Mouse (Mus musculus): Measurements from ENCODE around the gene Zfp143. TPM values are rescaled to one million over a fixed set of nuclear protein-coding genes. Genes with fewer than 3 reads are reported as not detected.
"Not testable (repeated sequence)": the region's sequence is repeated elsewhere in the genome, so short reads cannot be mapped to it uniquely, and the experiment has no call there.

The Zfp143 gene
- polyA plus RNA-seq (2015; fragmentation: Nextera tagmentation; extraction: Ambion mirVana): 19.0 and 21.0 TPM in 2 replicates

- ATAC-seq (replicated peaks; ENCODE audit: low FRiP score): peak; percentile 99
- peak within 1 kb of the TSS; percentile 80 for H3K4me3 ChIP-seq (replicated peaks)
- H3K4me1 ChIP-seq: peaks cover 13% of the 10 kb centered on the region; the same call in 1 of the 2 replicates
- WGBS: under 1% methylated on average over 34 of the region's 34 CpGs
- peak within 1 kb of the TSS; percentile 100 for H3K27ac ChIP-seq
- peaks cover 21% of the 10 kb centered on the region for H3K36me3 ChIP-seq
- no peaks in the 10 kb centered on the region for H3K9me3 ChIP-seq (replicated peaks)
- H3K4me2 ChIP-seq: peak within 1 kb of the TSS; percentile 69
- H3K9ac ChIP-seq: peak within 1 kb of the TSS; percentile 89
- H3K27me3 ChIP-seq: no peaks in the 10 kb centered on the region
Measured at GRCm38 (mm10) chr7:110061199-110061751, at the start of gene Zfp143. Zfp143 (plus strand) TSS chr7:110061217.

DNA sequence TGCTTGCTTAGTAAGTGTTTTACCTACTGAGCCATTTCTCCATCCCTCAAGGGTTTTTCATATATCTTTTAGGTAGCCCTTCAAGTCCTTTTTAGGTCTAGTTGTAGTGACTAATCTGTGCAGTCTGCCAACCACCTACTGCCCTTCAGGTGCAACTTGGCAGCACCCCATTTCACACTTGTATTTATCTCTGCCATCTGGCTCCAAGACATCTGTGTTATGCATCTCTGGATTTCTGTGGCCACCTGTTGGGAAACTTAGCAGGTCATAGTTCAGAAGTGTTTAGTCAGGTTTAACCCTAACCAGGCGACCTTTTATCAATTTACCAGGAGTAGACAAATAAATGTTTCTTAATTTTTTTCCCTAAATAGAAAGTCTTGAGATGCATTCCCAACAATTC is 49.6 kb upstream of the Zfp143 start:
- 57% methylated on average over 1 of the region's 1 CpGs for WGBS

GRCm38 (mm10) chr7:110014272-110014671 is 46.7 kb upstream of the Zfp143 start:
- no peak overlapping the region for H3K9ac ChIP-seq
- WGBS: 86% methylated on average over 5 of the region's 5 CpGs
- no peak overlapping the region for H3K4me2 ChIP-seq
- no peaks in the 10 kb centered on the region for H3K27me3 ChIP-seq
- no peak overlapping the region for H3K27ac ChIP-seq
- H3K4me1 ChIP-seq: no peaks in the 10 kb centered on the region
- H3K4me3 ChIP-seq (replicated peaks): no peak overlapping the region
- H3K36me3 ChIP-seq: no peaks in the 10 kb centered on the region
- no peaks in the 10 kb centered on the region for H3K9me3 ChIP-seq (replicated peaks)
- no peak for ATAC-seq (replicated peaks; ENCODE audit: low FRiP score)

More for the DNA sequence above, 49.6 kb upstream of the Zfp143 start:
- Histone ChIP-seq H3K9me3 (replicated peaks) (no peaks in the 10 kb centered on the region), H3K4me1 (no peaks in the 10 kb centered on the region), H3K4me2 (no peak overlapping the region), H3K27ac (no peak overlapping the region), H3K27me3 (no peaks in the 10 kb centered on the region), H3K36me3 (no peaks in the 10 kb centered on the region), H3K9ac (no peak overlapping the region), H3K4me3 (replicated peaks) (no peak overlapping the region)
- ATAC-seq (replicated peaks; ENCODE audit: low FRiP score): no peak

- Histone ChIP-seq H3K4me3 (replicated peaks) (peak within 1 kb of the TSS; percentile 100), H3K9me3 (replicated peaks) (no peaks in the 10 kb centered on the region)
- peak; percentile 98 for ATAC-seq (replicated peaks; ENCODE audit: low FRiP score)
Measured at GRCm38 (mm10) chr7:110018117-110018630, 42.8 kb upstream of the Zfp143 start, which contains the start of gene Ipo7. Ipo7 (plus strand) TSS chr7:110018274.

DNA sequence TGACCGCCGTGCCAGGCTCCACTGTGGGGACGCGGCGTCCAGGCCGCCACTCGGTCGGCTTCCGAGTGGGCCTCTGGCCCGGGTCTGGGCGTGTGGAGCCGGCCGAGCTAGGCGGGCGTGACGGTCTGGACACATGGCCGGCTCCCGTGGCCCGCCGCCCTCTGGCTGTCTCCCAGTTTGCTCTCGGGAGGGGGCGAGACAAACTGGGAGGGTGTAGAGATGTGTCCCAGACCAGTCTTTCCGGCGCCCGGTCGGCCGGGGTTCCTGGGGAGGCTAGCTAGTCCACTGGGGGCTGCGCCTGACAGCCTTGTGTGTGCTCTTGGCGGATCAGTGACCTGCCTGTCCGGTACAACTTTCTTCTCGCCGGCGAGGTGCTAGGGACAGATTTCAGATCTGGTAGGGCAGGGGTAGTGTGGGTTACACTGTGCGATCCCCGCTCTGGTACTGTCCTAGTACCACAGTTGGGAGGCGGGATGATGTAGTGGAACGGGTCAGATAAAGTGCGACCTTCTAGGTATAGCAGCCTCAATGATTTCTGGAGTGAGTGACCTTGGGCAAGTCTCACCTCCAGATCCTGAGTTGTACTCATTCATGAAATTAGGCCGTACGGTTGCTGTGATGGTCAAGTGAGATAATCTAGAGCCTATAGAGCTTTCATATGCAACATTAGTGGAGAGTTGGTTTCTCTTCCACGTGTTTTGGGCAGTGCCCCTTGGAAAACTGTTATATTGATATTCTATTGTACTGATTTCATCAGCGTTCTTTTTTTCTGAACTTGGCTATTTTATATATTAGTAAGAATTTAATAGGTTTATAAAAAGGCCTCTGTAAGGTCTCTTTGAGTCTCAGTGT is 42.2 kb upstream of the Zfp143 start:
- under 1% methylated on average over 42 of the region's 42 CpGs for WGBS
- Histone ChIP-seq H3K4me1 (peaks cover 9% of the 10 kb centered on the region; the same call in 1 of the 2 replicates), H3K9ac (peak overlapping the region; percentile 97), H3K27me3 (no peaks in the 10 kb centered on the region), H3K4me3 (replicated peaks) (peak overlapping the region; percentile 100), H3K27ac (peak overlapping the region; percentile 96), H3K4me2 (peak overlapping the region; percentile 74), H3K9me3 (replicated peaks) (no peaks in the 10 kb centered on the region), H3K36me3 (peaks cover 5% of the 10 kb centered on the region; the same call in 1 of the 2 replicates)
- peak; percentile 86 for ATAC-seq (replicated peaks; ENCODE audit: low FRiP score)

More at GRCm38 (mm10) chr7:110018117-110018630, 42.8 kb upstream of the Zfp143 start, which contains the start of gene Ipo7:
- under 1% methylated on average over 48 of the region's 48 CpGs for WGBS
- Histone ChIP-seq H3K4me1 (peaks cover 9% of the 10 kb centered on the region; the same call in 1 of the 2 replicates), H3K27ac (peak within 1 kb of the TSS; percentile 96), H3K9ac (peak within 1 kb of the TSS; percentile 97), H3K27me3 (no peaks in the 10 kb centered on the region), H3K36me3 (0 out of 2 replicates have a peak, but pooled peaks cover 3% of the 10 kb centered on the region), H3K4me2 (peak within 1 kb of the TSS; percentile 74)

DNA sequence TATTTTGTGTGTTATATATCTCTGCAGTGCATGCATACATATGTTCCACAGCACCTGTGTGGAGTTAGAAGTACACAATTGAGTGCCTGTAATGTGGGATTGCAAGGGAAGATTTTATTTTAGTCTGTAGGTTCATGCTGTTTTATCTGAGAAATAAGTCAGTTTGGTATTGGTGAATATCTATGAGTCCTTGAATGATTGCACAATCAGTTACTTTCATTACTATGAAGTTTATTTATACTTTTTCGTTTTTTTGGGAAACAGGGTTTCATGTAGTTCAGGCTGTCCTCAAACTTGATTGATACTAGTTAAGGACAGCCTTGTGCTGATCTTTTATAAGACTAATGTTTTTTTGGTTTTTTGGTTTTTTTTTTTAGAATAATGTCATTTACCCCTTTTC is 37.5 kb upstream of the Zfp143 start:
- peaks cover 9% of the 10 kb centered on the region; the same call in 1 of the 2 replicates for H3K4me1 ChIP-seq
- no peaks in the 10 kb centered on the region; the same call in 1 of the 2 replicates for H3K9me3 ChIP-seq (replicated peaks)
- H3K4me3 ChIP-seq (replicated peaks): no peak overlapping the region
- peaks cover 22% of the 10 kb centered on the region for H3K36me3 ChIP-seq
- 89% methylated on average over 1 of the region's 1 CpGs for WGBS
- no peak for ATAC-seq (replicated peaks; ENCODE audit: low FRiP score)
- H3K27me3 ChIP-seq: no peaks in the 10 kb centered on the region
- H3K4me2 ChIP-seq: no peak overlapping the region
- no peak overlapping the region for H3K9ac ChIP-seq
- no peak overlapping the region for H3K27ac ChIP-seq

GRCm38 (mm10) chr7:110026594-110026993 is 34.4 kb upstream of the Zfp143 start:
- no peak overlapping the region for H3K27ac ChIP-seq
- no peaks in the 10 kb centered on the region for H3K27me3 ChIP-seq
- H3K9ac ChIP-seq: no peak overlapping the region
- H3K36me3 ChIP-seq: peaks cover 47% of the 10 kb centered on the region
- no peaks in the 10 kb centered on the region for H3K4me1 ChIP-seq
- no peak overlapping the region for H3K4me3 ChIP-seq (replicated peaks)
- H3K9me3 ChIP-seq (replicated peaks): no peaks in the 10 kb centered on the region; the same call in 1 of the 2 replicates
- ATAC-seq (replicated peaks; ENCODE audit: low FRiP score): no peak
- no peak overlapping the region for H3K4me2 ChIP-seq
- 78% methylated on average over 2 of the region's 2 CpGs for WGBS

DNA sequence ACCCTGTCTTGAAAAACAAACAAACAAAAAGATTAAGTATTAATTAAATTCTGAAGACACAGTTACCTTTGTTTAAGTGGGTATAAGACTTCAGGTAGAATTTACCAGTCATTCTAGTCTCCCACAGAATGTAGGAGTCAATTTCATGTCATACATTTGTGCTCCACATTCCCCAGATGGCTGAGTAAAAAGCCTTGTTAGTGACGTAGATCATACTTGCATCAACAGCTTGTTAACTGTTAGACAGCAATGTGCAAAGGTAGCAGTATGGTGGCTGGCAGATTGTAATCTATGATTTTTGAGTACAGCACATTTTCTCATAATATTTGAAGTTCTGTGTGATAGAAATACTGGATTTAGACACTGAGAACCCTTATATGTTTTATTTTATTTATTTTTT is 32.2 kb upstream of the Zfp143 start:
- no peak overlapping the region for H3K4me3 ChIP-seq (replicated peaks)
- no peaks in the 10 kb centered on the region for H3K27me3 ChIP-seq
- no peaks in the 10 kb centered on the region; the same call in 1 of the 2 replicates for H3K9me3 ChIP-seq (replicated peaks)
- 78% methylated on average over 1 of the region's 1 CpGs for WGBS
- no peaks in the 10 kb centered on the region for H3K4me1 ChIP-seq
- no peak for ATAC-seq (replicated peaks; ENCODE audit: low FRiP score)
- H3K36me3 ChIP-seq: peaks cover 62% of the 10 kb centered on the region
- H3K27ac ChIP-seq: no peak overlapping the region
- no peak overlapping the region for H3K9ac ChIP-seq
- no peak overlapping the region for H3K4me2 ChIP-seq

- Histone ChIP-seq H3K36me3 (peaks cover 63% of the 10 kb centered on the region), H3K9me3 (replicated peaks) (no peaks in the 10 kb centered on the region), H3K4me2 (no peak overlapping the region), H3K4me3 (replicated peaks) (no peak overlapping the region), H3K27me3 (no peaks in the 10 kb centered on the region), H3K4me1 (no peaks in the 10 kb centered on the region), H3K9ac (no peak overlapping the region), H3K27ac (no peak overlapping the region)
- WGBS: 84% methylated on average over 3 of the region's 3 CpGs
- no peak for ATAC-seq (replicated peaks; ENCODE audit: low FRiP score)
Measured at GRCm38 (mm10) chr7:110030342-110030741, 30.7 kb upstream of the Zfp143 start.

- not testable (repeated sequence) for H3K4me1 ChIP-seq; H3K27me3 ChIP-seq; H3K9me3 ChIP-seq (replicated peaks); H3K9ac ChIP-seq; H3K27ac ChIP-seq; H3K4me2 ChIP-seq; H3K4me3 ChIP-seq (replicated peaks); ATAC-seq (replicated peaks; ENCODE audit: low FRiP score)
- WGBS: 96% methylated on average over 2 of the region's 2 CpGs
- peaks cover 51% of the 10 kb centered on the region for H3K36me3 ChIP-seq
Measured at GRCm38 (mm10) chr7:110057723-110058122, 3.3 kb upstream of the Zfp143 start.

DNA sequence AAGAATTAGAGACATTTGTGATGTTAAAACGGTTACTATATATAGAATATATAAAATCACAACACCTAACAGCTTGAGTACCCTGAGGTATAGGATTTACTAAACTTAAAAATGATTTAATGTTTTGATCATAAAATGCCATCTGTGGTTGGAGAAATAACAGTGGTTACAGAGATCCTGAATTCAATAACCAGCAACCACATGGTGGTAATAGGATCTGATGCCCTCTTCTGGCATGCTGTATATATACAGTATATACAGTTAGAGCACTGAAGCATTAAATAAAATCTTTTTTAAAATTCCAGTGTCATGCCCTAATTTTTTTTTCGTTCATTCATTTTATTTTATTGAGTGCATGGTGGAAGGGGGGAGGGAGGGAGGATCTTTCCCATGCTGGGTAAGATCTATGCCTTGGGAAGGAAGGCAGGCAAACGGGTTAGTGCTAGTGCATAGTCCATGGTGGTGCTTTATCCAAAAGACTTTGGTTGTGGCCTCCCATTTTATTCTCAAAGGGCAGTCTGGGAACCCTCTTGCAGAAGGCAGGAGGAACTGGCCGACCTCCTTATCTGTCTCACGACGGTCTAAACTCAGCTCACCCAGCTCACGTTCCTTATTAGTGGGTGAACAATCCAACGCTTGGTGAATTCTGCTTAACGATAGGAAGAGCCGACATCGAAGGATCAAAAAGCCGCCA is 1.8 kb upstream of the Zfp143 start:
- Histone ChIP-seq H3K4me3 (replicated peaks) (no peak overlapping the region), H3K9me3 (replicated peaks) (no peaks in the 10 kb centered on the region), H3K27me3 (no peaks in the 10 kb centered on the region), H3K4me2 (no peak overlapping the region), H3K4me1 (peaks cover 13% of the 10 kb centered on the region; the same call in 1 of the 2 replicates), H3K9ac (no peak overlapping the region), H3K27ac (peak overlapping the region; percentile 1; the same call in 1 of the 2 replicates), H3K36me3 (peaks cover 38% of the 10 kb centered on the region)
- 89% methylated on average over 12 of the region's 12 CpGs for WGBS
- no peak for ATAC-seq (replicated peaks; ENCODE audit: low FRiP score)
